Mouse (Mus musculus): ENCODE measurements around the gene Rbm8a2.

DNA sequence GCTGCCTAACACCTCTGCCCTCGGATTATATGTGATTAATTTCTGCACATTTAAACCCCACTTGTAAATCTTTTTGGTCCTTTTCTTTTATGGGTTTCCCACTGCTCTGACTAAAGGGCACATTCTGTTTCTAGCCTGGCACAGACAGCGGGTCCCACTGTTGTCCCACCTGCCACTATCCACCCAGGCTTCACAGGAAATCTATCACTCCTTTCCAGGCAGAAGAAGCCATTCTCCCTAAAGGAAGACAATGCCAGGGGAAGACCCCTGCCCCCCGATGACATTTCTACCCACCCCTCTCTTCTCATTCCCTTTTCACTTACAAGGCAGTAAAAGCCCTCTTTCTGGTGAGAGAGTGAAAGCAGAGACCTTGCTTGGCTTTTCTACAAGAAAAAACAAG lies 37.2 kb upstream of the Rbm8a2 start:
- TF ChIP-seq GATA1 (IDR thresholded peaks at IDR 0.05; ENCODE audit: borderline replicate concordance, low read length) (no peak), FLI1 (IDR thresholded peaks at IDR 0.05; ENCODE audit: low read length) (no peak)
